Mouse (Mus musculus): ENCODE measurements around the gene Chrm3.

The Chrm3 gene

GRCm38 (mm10) chr13:9985648-9986047, 375.0 kb downstream of the Chrm3 start:
- no peak for DNase-seq (ENCODE audit: low spot score)

GRCm38 (mm10) chr13:9983293-9983692, 377.4 kb downstream of the Chrm3 start:
- DNase-seq (ENCODE audit: low spot score) = no peak

GRCm38 (mm10) chr13:9977699-9978098, 382.9 kb downstream of the Chrm3 start:
- DNase-seq (ENCODE audit: low spot score) = no peak

- DNase-seq (ENCODE audit: low spot score) = no peak
Observed at GRCm38 (mm10) chr13:9973742-9974321, 386.8 kb downstream of the Chrm3 start.

- DNase-seq (ENCODE audit: low spot score) = no peak
Observed at GRCm38 (mm10) chr13:9971845-9972244, 388.8 kb downstream of the Chrm3 start.

- DNase-seq (ENCODE audit: low spot score) = no peak
Observed at GRCm38 (mm10) chr13:9952619-9953018, 408.0 kb downstream of the Chrm3 start.

- no peak for DNase-seq (ENCODE audit: low spot score)
Observed at GRCm38 (mm10) chr13:9951376-9951775, 409.3 kb downstream of the Chrm3 start.

GRCm38 (mm10) chr13:9949091-9949490, 411.6 kb downstream of the Chrm3 start:
- DNase-seq (ENCODE audit: low spot score) = no peak

GRCm38 (mm10) chr13:9940186-9940585, 420.5 kb downstream of the Chrm3 start:
- no peak for DNase-seq (ENCODE audit: low spot score)

- no peak for DNase-seq (ENCODE audit: low spot score)
Observed at GRCm38 (mm10) chr13:9938798-9939485, 421.7 kb downstream of the Chrm3 start.

- DNase-seq (ENCODE audit: low spot score) = no peak
Observed at GRCm38 (mm10) chr13:9932714-9933113, 427.9 kb downstream of the Chrm3 start.

- no peak for DNase-seq (ENCODE audit: low spot score)
Observed at GRCm38 (mm10) chr13:9930606-9931005, 430.0 kb downstream of the Chrm3 start.

- DNase-seq (ENCODE audit: low spot score) = no peak
Observed at GRCm38 (mm10) chr13:9929978-9930377, 430.7 kb downstream of the Chrm3 start.

GRCm38 (mm10) chr13:9921150-9921549, 439.5 kb downstream of the Chrm3 start:
- no peak for DNase-seq (ENCODE audit: low spot score)

GRCm38 (mm10) chr13:9912697-9913096, 447.9 kb downstream of the Chrm3 start:
- no peak for DNase-seq (ENCODE audit: low spot score)

- no peak for DNase-seq (ENCODE audit: low spot score)
Observed at GRCm38 (mm10) chr13:9908707-9909106, 451.9 kb downstream of the Chrm3 start.

- no peak for DNase-seq (ENCODE audit: low spot score)
Observed at GRCm38 (mm10) chr13:9907202-9907601, 453.4 kb downstream of the Chrm3 start.

- DNase-seq (ENCODE audit: low spot score) = no peak
Observed at GRCm38 (mm10) chr13:9904455-9904854, 456.2 kb downstream of the Chrm3 start.

- no peak for DNase-seq (ENCODE audit: low spot score)
Observed at GRCm38 (mm10) chr13:9900653-9901385, 459.8 kb downstream of the Chrm3 start.

- DNase-seq (ENCODE audit: low spot score) = no peak
Observed at GRCm38 (mm10) chr13:9898664-9899369, 461.8 kb downstream of the Chrm3 start.

- no peak for DNase-seq (ENCODE audit: low spot score)
Observed at GRCm38 (mm10) chr13:9897231-9897630, 463.4 kb downstream of the Chrm3 start.

- DNase-seq (ENCODE audit: low spot score) = no peak
Observed at GRCm38 (mm10) chr13:9895045-9895625, 465.5 kb downstream of the Chrm3 start.

Data from left cerebral cortex, adult 11 months (tissue).